In genomic region chr13:93990841-93991240, GRCm38 (mm10) we compare ENCODE assay signal across 17 mouse cellular contexts.
DNase-seq lines count a peak whose midpoint lies in the region; ATAC-seq and TF ChIP-seq lines count a peak whose summit lies in the region.
"Had no signal": no experiment of that assay in that cellular context is flagged by ENCODE, and none has a peak within 500 bp of the region (broad histone marks: within the 10 kb centered on the region; RNA-seq: fewer than 3 reads in every experiment).

No protein-coding gene starts in this region.

- no peak for DNase-seq in heart, adult 9 months (ENCODE audit: low spot score in 2 of 2)
- DNase-seq in spleen, adult 2 months (ENCODE audit: low read depth in 1 of 2, low spot score in 2 of 2): no peak
- no peak for DNase-seq in spleen, postnatal 14 days (ENCODE audit: low spot score in 2 of 2)
- DNase-seq in forebrain, embryonic 10.5 days (ENCODE audit: extremely low spot score, low spot score): no peak
- DNase-seq: cerebellum, postnatal 25 days; gastrocnemius, adult 2 months; heart, postnatal 4 days; left cerebral cortex, postnatal 4 days; lung, adult 18-20 months had no signal

- TF ChIP-seq CTCF in spleen, adult 2 months (IDR thresholded peaks at IDR 0.05; ENCODE audit: extremely low read depth, insufficient read depth, insufficient read length, insufficient replicate concordance): no peak

- WGBS in heart, embryonic 15.5 days: 85% methylated on average over 3 of the region's 3 CpGs
- WGBS in spleen, adult 2 months: 62% methylated on average over 3 of the region's 3 CpGs
- WGBS in midbrain, embryonic 13.5 days: 83% methylated on average over 3 of the region's 3 CpGs
- WGBS in forebrain, embryonic 10.5 days: 90% methylated on average over 3 of the region's 3 CpGs

- ATAC-seq in heart, embryonic 15.5 days (replicated peaks; ENCODE audit: insufficient number of reproducible peaks, insufficient read depth, low FRiP score, low read depth): no peak; the same call in 1 of the 2 replicates
- ATAC-seq in midbrain, embryonic 13.5 days: no peak
- ATAC-seq: forebrain, embryonic 16.5 days had no signal

- no peaks in the 10 kb centered on the region for H3K27me3 ChIP-seq in heart, embryonic 15.5 days
- H3K27me3 ChIP-seq in spleen, adult 2 months (ENCODE audit: control insufficient read depth, insufficient read depth, low read length): no peaks in the 10 kb centered on the region
- no peaks in the 10 kb centered on the region for H3K27me3 ChIP-seq in megakaryocyte, embryonic 14.5 days (replicated peaks)
- H3K27me3 ChIP-seq in midbrain, embryonic 13.5 days: no peaks in the 10 kb centered on the region
- no peaks in the 10 kb centered on the region for H3K27me3 ChIP-seq in forebrain, embryonic 10.5 days (ENCODE audit: poor library complexity, severe bottlenecking)
- H3K27me3 ChIP-seq: midbrain, embryonic 12.5 days had no signal

- H3K9ac ChIP-seq in heart, embryonic 15.5 days: no peak overlapping the region
- no peak overlapping the region for H3K9ac ChIP-seq in midbrain, embryonic 13.5 days (replicated peaks)
- H3K9ac ChIP-seq: midbrain, embryonic 12.5 days had no signal

- no peak overlapping the region for H3K4me3 ChIP-seq in heart, embryonic 15.5 days
- H3K4me3 ChIP-seq in spleen, adult 2 months (ENCODE audit: extremely low read depth, insufficient read depth, insufficient read length): no peak overlapping the region
- peak overlapping the region; percentile 56 for H3K4me3 ChIP-seq in megakaryocyte, embryonic 14.5 days (replicated peaks)
- no peak overlapping the region for H3K4me3 ChIP-seq in midbrain, embryonic 13.5 days (replicated peaks)
- no peak overlapping the region for H3K4me3 ChIP-seq in forebrain, embryonic 10.5 days
- H3K4me3 ChIP-seq: gastrocnemius, adult 2 months; heart, adult 2 months; midbrain, embryonic 12.5 days; myocyte had no signal

- 0 out of 2 replicates have a peak overlapping the region, but pooled peaks have one; percentile 13 for H3K27ac ChIP-seq in heart, embryonic 15.5 days
- peak overlapping the region; percentile 66 for H3K27ac ChIP-seq in spleen, adult 2 months (ENCODE audit: insufficient read depth, low read length)
- no peak overlapping the region for H3K27ac ChIP-seq in midbrain, embryonic 13.5 days
- no peak overlapping the region for H3K27ac ChIP-seq in forebrain, embryonic 10.5 days
- H3K27ac ChIP-seq: gastrocnemius, adult 2 months; midbrain, embryonic 12.5 days had no signal

- no peak for TF ChIP-seq POLR2A in spleen, adult 2 months (IDR thresholded peaks at IDR 0.05; ENCODE audit: low read depth, low read length)

- H3K4me2 ChIP-seq in heart, embryonic 15.5 days: no peak overlapping the region
- H3K4me2 ChIP-seq in midbrain, embryonic 13.5 days (replicated peaks): no peak overlapping the region
- H3K4me2 ChIP-seq: midbrain, embryonic 12.5 days had no signal

- H3K9me3 ChIP-seq in heart, embryonic 15.5 days (replicated peaks): no peaks in the 10 kb centered on the region
- peaks cover 12% of the 10 kb centered on the region for H3K9me3 ChIP-seq in megakaryocyte, embryonic 14.5 days
- peaks cover 3% of the 10 kb centered on the region; the same call in 1 of the 2 replicates for H3K9me3 ChIP-seq in midbrain, embryonic 13.5 days
- peaks cover 7% of the 10 kb centered on the region; the same call in 1 of the 2 replicates for H3K9me3 ChIP-seq in forebrain, embryonic 10.5 days
- H3K9me3 ChIP-seq: midbrain, embryonic 12.5 days had no signal

- no peaks in the 10 kb centered on the region for H3K36me3 ChIP-seq in heart, embryonic 15.5 days
- no peaks in the 10 kb centered on the region for H3K36me3 ChIP-seq in spleen, adult 2 months (ENCODE audit: control insufficient read depth, insufficient read depth, low read length)
- peaks cover 12% of the 10 kb centered on the region for H3K36me3 ChIP-seq in megakaryocyte, embryonic 14.5 days (replicated peaks; ENCODE audit: low read length)
- H3K36me3 ChIP-seq in midbrain, embryonic 13.5 days: no peaks in the 10 kb centered on the region
- H3K36me3 ChIP-seq in forebrain, embryonic 10.5 days (replicated peaks): no peaks in the 10 kb centered on the region
- H3K36me3 ChIP-seq: G1E; midbrain, embryonic 12.5 days had no signal

- peaks cover 29% of the 10 kb centered on the region for H3K4me1 ChIP-seq in heart, embryonic 15.5 days (replicated peaks)
- H3K4me1 ChIP-seq in spleen, adult 2 months (ENCODE audit: control insufficient read depth, insufficient read depth, insufficient read length): peaks cover 12% of the 10 kb centered on the region; the same call in 1 of the 2 replicates
- H3K4me1 ChIP-seq in megakaryocyte, embryonic 14.5 days: peaks cover 58% of the 10 kb centered on the region
- no peaks in the 10 kb centered on the region for H3K4me1 ChIP-seq in midbrain, embryonic 13.5 days (replicated peaks)
- H3K4me1 ChIP-seq in forebrain, embryonic 10.5 days: peaks cover 29% of the 10 kb centered on the region

Comparison
In these comparisons a context has a peak if more than half of its experiments do, and no peak if none do; other contexts are left out.
1. H3K27ac ChIP-seq: peak in heart, embryonic 15.5 days (single experiment) and spleen, adult 2 months (single experiment); none in midbrain, embryonic 13.5 days (single experiment) and forebrain, embryonic 10.5 days (single experiment).